Mouse (Mus musculus) T-helper 2 cell (primary cell): Measurements from ENCODE around the gene Brdt.

Source experiments
- in situ Hi-C: fragments of 300-600 bp; cut with MboI, MseI; formaldehyde crosslinking; loops from one replicate; pipeline ENCODE4 v1.15.1; 2025; ENCODE audit warnings: high pct_unique_total_duplicates

Gene Brdt

DNA sequence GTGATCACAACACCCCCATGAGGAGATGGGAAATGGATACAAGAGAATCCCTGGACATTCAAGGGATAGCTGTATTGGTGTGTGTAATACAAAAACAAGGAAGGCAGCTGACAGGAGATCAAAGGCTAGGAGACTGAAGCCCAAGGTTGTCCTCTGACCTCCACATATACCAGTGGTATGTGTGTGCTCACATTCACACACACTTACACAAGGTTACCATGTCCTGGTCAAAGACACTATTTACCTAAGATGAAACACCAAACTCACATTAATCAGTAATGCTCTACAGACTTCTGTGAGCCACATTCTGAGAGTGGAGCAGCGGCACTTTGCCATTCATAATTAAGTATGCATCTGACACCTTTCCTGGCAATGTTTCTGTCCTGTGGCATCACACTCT, 79.3 kb downstream of the Brdt start:
- in situ Hi-C loops: no loop called here

- in situ Hi-C loops: no loop called here
Measured at GRCm38 (mm10) chr5:107411326-107411725, 80.4 kb downstream of the Brdt start.

GRCm38 (mm10) chr5:107412285-107412684, 81.3 kb downstream of the Brdt start:
- in situ Hi-C loops: no loop called here

- in situ Hi-C loops: no loop called here
Measured at GRCm38 (mm10) chr5:107415098-107415497, 84.1 kb downstream of the Brdt start.

DNA sequence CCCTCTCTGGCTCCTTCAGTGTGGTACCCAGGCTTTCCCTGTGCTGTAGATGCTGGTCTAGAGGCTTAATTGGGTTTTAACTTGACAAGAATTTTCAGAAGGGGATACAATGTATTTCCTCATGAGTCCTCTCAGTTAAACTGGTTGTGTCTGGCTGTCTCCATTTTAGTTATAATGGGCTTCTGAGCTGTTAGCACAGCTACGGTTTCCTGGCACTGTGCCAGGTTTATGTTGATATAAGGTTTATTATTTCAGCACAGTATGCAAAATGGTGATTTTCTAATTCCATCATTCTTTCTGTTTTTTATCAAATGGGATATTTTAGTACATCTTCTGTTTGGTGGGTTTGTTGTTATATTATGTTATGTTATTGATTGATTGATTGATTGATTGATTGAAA, 90.7 kb downstream of the Brdt start:
- in situ Hi-C loops: no loop called here

DNA sequence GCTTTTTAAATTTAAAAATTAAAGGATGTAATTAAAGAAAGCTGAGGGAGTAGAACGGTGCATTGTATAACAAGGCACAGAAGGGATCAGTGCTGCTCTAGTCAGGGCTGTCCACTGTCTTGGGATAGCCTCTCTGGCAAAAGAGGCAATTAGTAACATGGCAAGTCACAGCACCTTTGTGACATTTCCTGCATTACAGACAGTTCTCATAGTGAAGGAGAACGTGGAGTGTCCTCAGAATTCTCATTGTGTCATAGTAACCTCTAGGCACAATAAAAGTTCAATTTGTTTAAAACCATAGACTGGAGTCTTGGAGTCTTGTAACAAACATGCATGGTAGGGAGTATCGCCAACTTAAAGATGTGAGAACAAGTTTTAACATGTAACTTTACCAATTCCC, 100.3 kb downstream of the Brdt start, which contains the start of gene Lpcat2b:
Lpcat2b (plus strand) TSS at position 301 of the 400 bp plus-strand sequence.
- in situ Hi-C loops: no loop called here

- in situ Hi-C loops: no loop called here
Measured at GRCm38 (mm10) chr5:107434001-107434400, 103.0 kb downstream of the Brdt start.

- in situ Hi-C loops: no loop called here
Measured at GRCm38 (mm10) chr5:107436185-107436584, 105.2 kb downstream of the Brdt start.
